Mouse (Mus musculus) stomach, embryonic 15.5 days (tissue): ENCODE data around the gene Hoxd12. TPM values are rescaled to one million over a fixed set of nuclear protein-coding genes. Genes with fewer than 3 reads are reported as not detected.

Experiments used
- ATAC-seq: fragments of 200-750 bp; cut with Nextera tagmentation; 2 replicates; pipeline ENCODE4 v1.8.0; 2017; ENCODE audit warnings: low read depth, moderate number of reproducible peaks, moderate TSS enrichment; ENCODE audit not compliant: insufficient read depth, low FRiP score
- H3K27ac ChIP-seq: fragments of 300-500 bp; sonication (generic); 2 replicates; pipeline ENCODE4 v1.5.1; 2015; ENCODE audit warnings: mild to moderate bottlenecking, inconsistent platforms
- H3K27me3 ChIP-seq: fragments of 300-500 bp; sonication (generic); replicated peaks from 2 replicates; pipeline ENCODE4 v1.6.1; 2015; ENCODE audit warnings: inconsistent platforms
- H3K36me3 ChIP-seq: fragments of 300-500 bp; sonication (generic); 2 replicates; pipeline ENCODE4 v1.6.1; 2015; ENCODE audit warnings: inconsistent platforms
- H3K4me1 ChIP-seq: fragments of 300-500 bp; sonication (generic); 2 replicates; pipeline ENCODE4 v1.6.1; 2015; ENCODE audit warnings: inconsistent platforms
- H3K4me2 ChIP-seq: fragments of 300-500 bp; sonication (generic); 2 replicates; pipeline ENCODE4 v1.6.1; 2015; ENCODE audit warnings: mild to moderate bottlenecking, inconsistent platforms
- H3K4me3 ChIP-seq: fragments of 300-500 bp; sonication (generic); replicated peaks from 2 replicates; pipeline ENCODE4 v1.5.1; 2015; ENCODE audit warnings: inconsistent platforms
- H3K9ac ChIP-seq: fragments of 300-500 bp; sonication (generic); 2 replicates; pipeline ENCODE4 v1.6.1; 2015; ENCODE audit warnings: inconsistent platforms
- H3K9me3 ChIP-seq: fragments of 300-500 bp; sonication (generic); 2 replicates; pipeline ENCODE4 v1.6.1; 2016; ENCODE audit warnings: inconsistent platforms
- WGBS: fragments of 180-500 bp; shearing (Covaris S2); methylation state at CpG from one replicate; pipeline ENCODE4 v1.1.7; 2015; 5-methylcytosine and 5-hydroxymethylcytosine counted together
- polyA plus RNA-seq: library from polyadenylated mRNA; unstranded; fragments of >200 nt; fragmentation: Nextera tagmentation; extraction: Ambion mirVana; gene quantifications from 2 replicates; pipeline ENCODE4 v1.2.1, GENCODE M21; 2015

Hoxd12 gene
- polyA plus RNA-seq, 1 experiment from 2014 or later, result 0.18 TPM

GRCm38 (mm10) chr2:74694066-74694465 lies 19.3 kb downstream of the Hoxd12 start:
- H3K9me3 ChIP-seq, result no peaks in the 10 kb centered on the region
- 3% methylated on average over 16 of the region's 16 CpGs for WGBS
- no peak overlapping the region for H3K4me3 ChIP-seq
- no peak overlapping the region for H3K9ac ChIP-seq
- H3K36me3 ChIP-seq, result no peaks in the 10 kb centered on the region
- peaks cover 96% of the 10 kb centered on the region for H3K27me3 ChIP-seq
- peaks cover 16% of the 10 kb centered on the region for H3K4me1 ChIP-seq
- H3K4me2 ChIP-seq, result no peak overlapping the region
- ATAC-seq, result no peak
- no peak overlapping the region for H3K27ac ChIP-seq

- Histone ChIP-seq H3K36me3 (no peaks in the 10 kb centered on the region), H3K27me3 (peaks cover 98% of the 10 kb centered on the region), H3K4me3 (no peak overlapping the region), H3K4me1 (peaks cover 16% of the 10 kb centered on the region), H3K9me3 (no peaks in the 10 kb centered on the region), H3K27ac (no peak overlapping the region), H3K4me2 (no peak overlapping the region), H3K9ac (no peak overlapping the region)
- 26% methylated on average over 1 of the region's 1 CpGs for WGBS
- no peak for ATAC-seq
These were observed 20.6 kb downstream of the Hoxd12 start for GRCm38 (mm10) chr2:74695383-74695782.

- H3K27ac ChIP-seq, result no peak overlapping the region
- H3K27me3 ChIP-seq, result peaks cover 100% of the 10 kb centered on the region
- peaks cover 16% of the 10 kb centered on the region for H3K4me1 ChIP-seq
- ATAC-seq, result no peak
- no peak overlapping the region for H3K9ac ChIP-seq
- H3K9me3 ChIP-seq, result no peaks in the 10 kb centered on the region
- 3% methylated on average over 7 of the region's 7 CpGs for WGBS
- H3K4me2 ChIP-seq, result no peak overlapping the region
- no peak overlapping the region for H3K4me3 ChIP-seq
- no peaks in the 10 kb centered on the region for H3K36me3 ChIP-seq
These were observed 21.1 kb downstream of the Hoxd12 start for GRCm38 (mm10) chr2:74695813-74696430.

- Histone ChIP-seq H3K9ac (no peak overlapping the region), H3K9me3 (no peaks in the 10 kb centered on the region), H3K4me1 (peaks cover 12% of the 10 kb centered on the region), H3K4me2 (no peak overlapping the region), H3K36me3 (no peaks in the 10 kb centered on the region), H3K4me3 (no peak overlapping the region), H3K27ac (no peak overlapping the region), H3K27me3 (peaks cover 97% of the 10 kb centered on the region)
- ATAC-seq, result no peak
- 2% methylated on average over 34 of the region's 34 CpGs for WGBS
These were observed 21.9 kb downstream of the Hoxd12 start for GRCm38 (mm10) chr2:74696442-74697335.

- Histone ChIP-seq H3K9ac (no peak within 1 kb of the TSS), H3K4me3 (peak within 1 kb of the TSS; percentile 34), H3K27me3 (peaks cover 93% of the 10 kb centered on the region), H3K9me3 (no peaks in the 10 kb centered on the region), H3K27ac (no peak within 1 kb of the TSS), H3K4me2 (peak within 1 kb of the TSS; percentile 56), H3K36me3 (no peaks in the 10 kb centered on the region), H3K4me1 (peaks cover 12% of the 10 kb centered on the region)
- 0 out of 2 replicates have a peak, but pooled peaks have one; percentile 14 for ATAC-seq
- WGBS, result 2% methylated on average over 43 of the region's 43 CpGs
These were observed 22.8 kb downstream of the Hoxd12 start, which contains the start of gene Hoxd9 for GRCm38 (mm10) chr2:74697567-74698121. Gene Hoxd9 (plus strand): TSS chr2:74697727.

- Histone ChIP-seq H3K9ac (no peak overlapping the region), H3K36me3 (no peaks in the 10 kb centered on the region), H3K9me3 (no peaks in the 10 kb centered on the region), H3K4me1 (peaks cover 12% of the 10 kb centered on the region), H3K27ac (no peak overlapping the region), H3K4me3 (peak overlapping the region; percentile 34), H3K4me2 (peak overlapping the region; percentile 56), H3K27me3 (peaks cover 93% of the 10 kb centered on the region)
- WGBS, result 1% methylated on average over 70 of the region's 86 CpGs
- ATAC-seq, result no peak
These were observed 23.6 kb downstream of the Hoxd12 start for GRCm38 (mm10) chr2:74698201-74699052.

- H3K4me3 ChIP-seq, result no peak overlapping the region
- no peak overlapping the region for H3K9ac ChIP-seq
- WGBS, result 3% methylated on average over 17 of the region's 17 CpGs
- no peaks in the 10 kb centered on the region for H3K36me3 ChIP-seq
- peaks cover 12% of the 10 kb centered on the region for H3K4me1 ChIP-seq
- no peaks in the 10 kb centered on the region for H3K9me3 ChIP-seq
- no peak overlapping the region for H3K27ac ChIP-seq
- peaks cover 93% of the 10 kb centered on the region for H3K27me3 ChIP-seq
- no peak overlapping the region; the same call in 1 of the 2 replicates for H3K4me2 ChIP-seq
- ATAC-seq, result no peak
These were observed 24.2 kb downstream of the Hoxd12 start for GRCm38 (mm10) chr2:74699053-74699430.

GRCm38 (mm10) chr2:74699664-74700545 lies 25.1 kb downstream of the Hoxd12 start:
- no peak overlapping the region for H3K4me2 ChIP-seq
- H3K9ac ChIP-seq, result no peak overlapping the region

GRCm38 (mm10) chr2:74700546-74701112 lies 25.8 kb downstream of the Hoxd12 start:
- H3K36me3 ChIP-seq, result no peaks in the 10 kb centered on the region
- H3K4me2 ChIP-seq, result no peak overlapping the region
- no peak overlapping the region for H3K4me3 ChIP-seq
- no peaks in the 10 kb centered on the region for H3K9me3 ChIP-seq
- no peak for ATAC-seq
- H3K27me3 ChIP-seq, result peaks cover 93% of the 10 kb centered on the region
- H3K4me1 ChIP-seq, result peaks cover 24% of the 10 kb centered on the region
- no peak overlapping the region for H3K9ac ChIP-seq
- H3K27ac ChIP-seq, result no peak overlapping the region
- 8% methylated on average over 21 of the region's 22 CpGs for WGBS

More at GRCm38 (mm10) chr2:74699664-74700545, 25.1 kb downstream of the Hoxd12 start:
- Histone ChIP-seq H3K27ac (no peak overlapping the region), H3K27me3 (peaks cover 93% of the 10 kb centered on the region), H3K9me3 (no peaks in the 10 kb centered on the region), H3K4me3 (no peak overlapping the region), H3K36me3 (no peaks in the 10 kb centered on the region), H3K4me1 (peaks cover 17% of the 10 kb centered on the region)
- ATAC-seq, result no peak
- 9% methylated on average over 23 of the region's 23 CpGs for WGBS

- WGBS, result 14% methylated on average over 17 of the region's 17 CpGs
- H3K4me1 ChIP-seq, result peaks cover 25% of the 10 kb centered on the region
- H3K27ac ChIP-seq, result no peak overlapping the region
- no peaks in the 10 kb centered on the region for H3K9me3 ChIP-seq
- no peak overlapping the region for H3K4me2 ChIP-seq
- H3K4me3 ChIP-seq, result no peak overlapping the region
- ATAC-seq, result no peak
- H3K36me3 ChIP-seq, result no peaks in the 10 kb centered on the region
- peaks cover 91% of the 10 kb centered on the region for H3K27me3 ChIP-seq
- H3K9ac ChIP-seq, result no peak overlapping the region
These were observed 27.4 kb downstream of the Hoxd12 start for GRCm38 (mm10) chr2:74701949-74702819.
